Mouse (Mus musculus): ENCODE data around the gene Galnt16.

Gene Galnt16

DNA sequence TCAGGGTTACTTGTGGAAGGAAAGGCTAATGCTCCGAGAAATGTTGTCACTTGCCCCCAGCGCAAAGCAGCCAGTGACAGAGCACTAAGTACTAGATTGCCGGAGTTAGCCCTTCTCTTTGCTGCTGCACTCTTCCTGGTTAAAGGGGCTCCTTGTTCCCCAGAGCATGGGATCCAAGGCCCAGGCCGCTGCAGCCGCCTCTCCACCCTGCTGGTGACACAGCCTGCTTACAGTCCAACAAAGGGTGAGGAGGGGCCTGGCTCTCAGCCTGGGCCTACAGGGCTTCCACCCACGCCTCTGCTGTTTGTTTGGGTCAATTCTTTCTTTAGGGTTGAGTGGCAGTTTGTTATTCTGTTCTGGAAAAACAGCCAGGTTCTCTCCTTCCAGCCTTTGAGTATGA lies 80.7 kb downstream of the Galnt16 start:
- DNase-seq (ENCODE audit: low spot score in 2 of 2), result no peak

DNA sequence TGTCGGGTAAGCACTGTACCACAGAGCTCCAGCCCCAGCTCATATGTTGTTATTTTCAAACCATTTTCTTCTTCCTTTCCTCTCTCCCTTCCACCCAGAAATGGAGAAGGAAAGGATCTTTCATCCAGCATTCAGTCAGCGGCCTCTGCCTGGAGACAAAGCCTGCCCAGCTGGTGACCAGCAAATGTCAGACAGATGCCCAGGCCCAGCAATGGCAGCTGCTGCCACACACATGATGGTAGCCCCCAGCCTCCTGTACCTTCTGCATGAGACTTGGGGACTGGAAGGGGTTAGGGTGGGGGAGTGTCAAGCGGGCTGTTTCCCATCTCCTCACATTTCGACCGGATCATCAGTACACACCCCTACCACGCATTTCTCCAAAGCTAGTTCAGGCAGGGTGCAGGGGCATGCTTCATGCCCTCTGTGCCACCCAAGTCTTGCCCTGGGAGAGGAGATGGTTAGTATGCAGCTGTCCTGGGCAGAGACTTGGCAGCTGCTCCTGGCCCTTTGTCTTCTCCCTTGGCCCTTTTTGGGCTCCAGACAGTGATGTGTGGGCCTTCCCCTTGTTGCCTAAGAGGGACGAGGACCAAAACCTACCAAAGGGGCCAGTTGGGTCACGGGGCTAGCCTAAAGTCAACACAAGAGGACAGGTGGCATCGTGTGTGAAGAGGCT lies 83.7 kb downstream of the Galnt16 start:
- no peak for DNase-seq (ENCODE audit: low spot score in 2 of 2)

DNA sequence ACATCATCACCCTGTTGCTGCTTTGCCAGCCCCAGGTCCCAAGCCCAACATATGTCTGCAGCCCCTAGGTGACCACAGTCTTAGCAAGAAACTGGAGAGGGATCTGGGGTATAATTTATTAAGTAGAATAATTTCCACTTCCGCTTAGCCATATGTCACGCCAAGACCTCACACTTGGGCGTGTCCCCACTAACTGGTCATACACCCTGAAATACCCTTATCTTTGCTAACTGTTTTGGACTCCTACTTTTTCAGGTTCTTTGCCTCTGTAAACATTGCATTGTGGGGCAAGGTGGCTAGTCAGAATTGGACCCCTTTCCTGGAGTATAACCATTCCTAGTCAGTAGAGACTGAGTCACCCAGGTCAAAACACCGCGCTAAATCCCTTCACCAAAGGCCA lies 84.4 kb downstream of the Galnt16 start:
- DNase-seq (ENCODE audit: low spot score in 2 of 2), result no peak

DNA sequence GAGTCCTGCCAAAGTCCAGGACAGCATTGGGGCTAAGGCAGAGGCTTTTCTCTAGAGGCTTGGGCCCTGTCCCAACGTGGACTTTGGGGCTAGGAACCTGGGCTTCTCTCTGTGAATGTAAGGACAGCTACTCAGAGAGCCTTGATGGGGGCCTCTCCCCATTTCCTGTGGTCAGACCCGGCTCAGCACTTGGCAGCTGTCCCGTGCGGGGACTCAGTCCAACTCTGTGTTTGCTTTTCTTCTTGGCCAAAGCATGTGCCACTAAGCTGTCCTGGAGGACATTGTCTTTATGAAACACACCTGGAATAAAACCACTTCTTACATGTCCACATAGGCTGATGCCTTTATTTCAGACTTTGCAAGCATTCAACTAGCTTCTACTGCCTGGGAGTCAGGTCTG lies 85.5 kb downstream of the Galnt16 start:
- peak in 1 of 2 experiments; percentile 17 for DNase-seq (ENCODE audit: low spot score in 2 of 2)

DNA sequence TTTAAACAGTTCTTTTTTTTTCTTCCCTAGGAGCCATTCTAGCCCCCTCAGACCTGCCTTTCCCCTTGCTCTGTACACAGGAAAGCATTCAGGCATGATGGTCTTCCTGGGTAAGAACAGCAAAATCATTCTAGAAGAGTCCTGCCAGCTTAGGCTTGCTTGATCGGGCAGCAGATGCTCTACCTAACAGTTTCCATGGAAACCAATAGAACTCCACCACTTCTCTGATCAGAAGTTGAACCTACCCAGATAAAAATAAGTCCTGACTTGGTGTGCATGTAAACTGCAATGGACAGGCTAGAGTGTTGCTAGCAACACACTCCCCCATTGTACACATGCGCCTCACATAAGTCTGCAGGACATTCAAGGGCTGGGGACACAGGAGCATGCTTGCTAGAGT lies 86.1 kb downstream of the Galnt16 start:
- DNase-seq (ENCODE audit: low spot score in 2 of 2), result no peak

DNA sequence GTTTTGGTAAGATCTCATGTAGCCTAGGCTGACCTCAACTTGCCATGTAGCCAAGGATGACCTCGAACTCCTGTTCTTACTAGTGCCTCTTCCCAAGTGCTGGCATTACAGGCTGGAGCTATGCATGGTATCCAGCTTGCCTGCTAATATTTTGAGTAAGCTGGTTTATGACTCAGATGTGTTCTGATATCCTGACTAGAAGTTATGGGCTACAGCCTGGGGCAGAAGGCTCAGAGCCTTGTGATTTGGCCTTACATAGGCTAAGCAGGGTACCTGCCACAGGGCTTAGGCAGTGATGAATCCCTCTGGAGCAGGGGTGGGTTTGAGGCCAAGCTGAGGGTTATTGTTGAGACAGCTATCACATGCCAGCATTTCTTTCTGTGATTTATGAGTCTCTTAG lies 90.5 kb downstream of the Galnt16 start:
- no peak for DNase-seq (ENCODE audit: low spot score in 2 of 2)

DNA sequence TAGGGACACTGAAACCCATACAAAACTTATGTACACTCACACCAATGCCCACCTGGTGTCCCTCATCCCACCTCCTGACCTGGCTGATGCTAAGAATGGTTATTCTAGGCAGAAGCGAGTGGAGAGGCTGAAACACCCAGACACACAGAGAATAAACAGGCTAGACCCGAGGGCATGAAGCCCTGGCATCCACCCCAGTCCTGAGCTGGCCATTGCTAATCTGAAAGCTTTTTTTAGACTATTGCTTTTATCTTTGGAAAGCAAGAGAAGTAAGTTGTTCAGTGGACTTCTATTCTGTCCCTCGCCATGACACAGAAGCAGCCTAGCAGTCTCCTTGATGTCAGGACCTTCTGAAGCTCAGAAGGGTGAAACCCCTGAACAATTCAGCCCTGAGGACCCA lies 91.9 kb downstream of the Galnt16 start:
- DNase-seq (ENCODE audit: low spot score in 2 of 2), result no peak

DNA sequence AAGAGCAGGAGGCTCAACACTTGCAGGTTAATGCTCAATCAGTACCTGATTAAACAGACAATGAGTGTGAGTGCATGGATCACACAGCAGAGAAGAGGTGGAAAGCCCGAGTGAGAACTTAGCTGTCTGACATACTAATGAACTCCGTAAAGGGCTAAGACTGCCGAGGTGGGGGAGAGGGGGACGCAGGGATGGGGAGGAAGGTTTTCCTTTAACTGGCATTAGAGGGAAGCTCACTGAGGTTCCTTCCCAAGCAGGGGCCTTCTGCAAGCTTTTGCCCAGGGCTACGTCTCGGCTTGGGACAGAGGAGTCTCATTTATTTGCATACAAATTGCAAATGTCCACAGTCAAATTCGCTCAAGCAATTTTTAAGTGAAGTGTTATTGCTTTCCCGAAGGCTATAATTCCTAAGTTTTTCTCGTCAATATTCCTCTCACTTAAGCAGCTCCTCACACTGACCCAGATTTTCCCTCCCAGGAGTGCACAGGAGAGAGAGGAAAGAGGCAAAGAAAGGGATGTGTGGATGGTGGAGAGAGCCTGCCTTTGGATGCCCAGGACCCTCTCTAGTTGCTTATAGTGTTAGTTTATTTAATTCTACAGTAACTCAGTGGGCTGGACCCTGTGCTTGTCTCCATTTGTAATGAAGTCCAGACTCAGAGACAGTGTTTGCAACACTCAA lies 94.2 kb downstream of the Galnt16 start:
- DNase-seq (ENCODE audit: low spot score in 2 of 2), result no peak

DNA sequence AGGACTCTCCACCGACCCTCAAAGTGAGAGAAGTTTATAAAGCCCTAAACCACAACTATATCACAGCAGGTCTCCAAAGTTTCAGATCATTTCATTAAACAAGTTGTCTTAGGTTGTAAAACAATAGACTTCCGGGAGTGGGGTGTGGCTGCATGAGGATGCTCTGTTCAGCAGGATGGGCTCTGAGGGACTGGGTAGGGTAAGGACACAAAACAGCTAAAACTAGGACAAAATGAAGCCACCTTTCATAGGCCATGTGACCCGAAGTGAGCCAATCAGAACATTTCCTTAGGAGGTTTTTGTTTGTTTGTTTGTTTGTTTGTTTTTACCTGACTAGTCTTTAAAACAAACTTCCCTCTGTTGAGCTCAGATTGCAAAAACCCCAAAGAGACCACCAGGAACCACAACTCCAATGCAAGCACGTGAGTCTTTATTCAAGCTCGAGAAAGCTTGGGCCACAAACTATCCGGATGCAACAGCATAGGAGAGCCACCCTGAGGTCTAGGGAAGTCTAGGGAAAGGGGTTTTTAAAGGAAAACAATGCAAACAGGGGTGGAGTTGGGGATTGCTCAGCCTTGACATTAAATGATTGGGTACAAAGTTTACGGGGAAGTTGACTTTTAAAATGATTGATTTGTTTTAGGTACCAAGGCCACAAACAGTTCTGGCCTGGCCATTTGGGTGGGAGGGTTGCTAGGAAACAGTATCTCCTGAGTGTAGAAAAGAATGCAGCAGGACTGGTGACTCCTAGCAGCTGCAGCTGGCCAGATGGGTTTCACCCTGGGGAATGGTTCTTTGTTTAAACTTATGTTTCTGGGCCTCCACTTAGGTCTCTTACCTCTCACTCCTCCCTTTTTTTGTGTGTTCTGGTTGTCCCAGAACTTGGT lies 97.5 kb downstream of the Galnt16 start:
- DNase-seq (ENCODE audit: low spot score in 2 of 2), result no peak

DNA sequence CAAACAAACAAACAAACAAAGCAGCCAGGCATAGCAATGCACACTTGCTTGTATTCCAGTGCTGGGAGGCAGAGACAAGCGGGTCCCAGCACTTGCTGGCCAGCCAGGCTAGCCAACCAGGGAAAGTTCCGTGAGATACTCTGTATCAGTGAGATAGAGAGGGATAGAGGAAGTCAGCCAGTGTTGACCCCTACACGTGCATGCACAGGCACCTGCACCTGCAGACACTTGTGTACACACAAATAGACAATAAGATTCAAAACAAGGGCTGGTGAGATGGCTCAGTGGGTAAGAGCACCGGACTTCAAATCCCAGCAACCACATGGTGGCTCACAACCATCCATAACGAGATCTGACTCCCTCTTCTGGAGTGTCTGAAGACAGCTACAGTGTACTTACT lies 102.4 kb downstream of the Galnt16 start:
- DNase-seq (ENCODE audit: low spot score in 2 of 2), result no peak

DNA sequence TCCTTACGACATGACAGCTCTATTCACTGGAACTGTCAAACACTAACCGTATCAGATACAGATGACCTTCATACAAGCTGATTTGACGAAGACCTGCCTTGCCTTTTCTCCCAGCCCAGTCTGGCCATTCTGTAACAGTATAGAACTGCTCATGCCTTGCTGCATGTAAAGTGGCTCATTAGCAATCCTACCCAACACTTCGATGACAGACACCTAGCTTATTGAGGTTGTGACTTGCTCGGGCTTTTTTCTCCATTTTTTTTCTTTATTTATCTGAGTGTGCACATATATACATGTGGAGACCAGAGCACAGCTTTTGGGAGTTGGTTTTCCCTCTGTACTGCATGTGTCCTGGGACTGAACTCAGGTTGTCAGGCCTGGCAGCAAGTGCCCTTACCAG lies 113.7 kb downstream of the Galnt16 start:
- DNase-seq (ENCODE audit: low spot score in 2 of 2), result no peak

DNA sequence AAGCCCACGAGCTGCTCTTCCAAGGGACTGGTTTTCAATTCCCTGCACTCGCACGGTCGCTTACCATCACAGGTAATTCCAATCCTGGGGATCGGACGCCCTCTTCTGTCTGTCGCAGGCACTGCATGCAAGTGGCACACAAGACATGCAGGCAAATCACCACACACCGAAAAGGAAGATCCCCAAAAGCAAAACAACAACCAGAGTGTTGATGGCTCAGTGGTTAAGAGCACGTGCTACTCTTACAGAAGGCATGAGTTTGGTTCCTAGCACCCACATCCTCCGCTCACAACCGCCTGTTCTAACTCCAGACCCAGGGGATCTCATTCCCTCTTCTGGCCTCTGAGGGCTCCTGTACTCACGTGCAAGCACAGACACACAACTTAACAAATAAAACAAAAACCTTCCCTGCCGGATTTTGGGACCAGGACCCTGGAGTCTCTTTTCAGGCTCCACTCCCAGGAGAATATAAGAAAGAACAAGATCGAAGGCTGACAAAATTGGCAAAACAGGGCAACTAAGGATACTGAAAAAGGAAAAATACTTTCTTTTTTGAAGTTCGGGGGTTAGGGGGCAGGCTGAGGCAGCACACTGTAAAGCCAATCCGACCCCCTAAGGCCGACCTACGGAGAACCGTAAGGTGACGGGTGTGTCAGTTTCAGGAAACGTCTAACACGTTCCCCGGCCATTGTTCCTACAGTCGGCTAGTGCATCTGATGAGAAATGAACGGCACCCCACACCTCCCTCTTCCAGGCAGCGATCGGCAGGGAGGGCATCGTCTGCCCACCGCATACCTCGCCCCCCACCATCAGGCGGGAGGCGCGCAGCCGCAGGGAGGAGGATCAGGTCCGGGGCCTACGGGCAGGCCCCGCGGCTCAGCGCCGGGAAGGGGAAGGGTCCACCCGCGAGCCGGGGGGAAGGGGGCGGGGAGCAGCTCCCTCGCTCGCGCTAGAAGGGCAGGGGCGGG lies 124.9 kb downstream of the Galnt16 start:
- peak; percentile 82 to 89 for DNase-seq (ENCODE audit: low spot score in 2 of 2)

DNA sequence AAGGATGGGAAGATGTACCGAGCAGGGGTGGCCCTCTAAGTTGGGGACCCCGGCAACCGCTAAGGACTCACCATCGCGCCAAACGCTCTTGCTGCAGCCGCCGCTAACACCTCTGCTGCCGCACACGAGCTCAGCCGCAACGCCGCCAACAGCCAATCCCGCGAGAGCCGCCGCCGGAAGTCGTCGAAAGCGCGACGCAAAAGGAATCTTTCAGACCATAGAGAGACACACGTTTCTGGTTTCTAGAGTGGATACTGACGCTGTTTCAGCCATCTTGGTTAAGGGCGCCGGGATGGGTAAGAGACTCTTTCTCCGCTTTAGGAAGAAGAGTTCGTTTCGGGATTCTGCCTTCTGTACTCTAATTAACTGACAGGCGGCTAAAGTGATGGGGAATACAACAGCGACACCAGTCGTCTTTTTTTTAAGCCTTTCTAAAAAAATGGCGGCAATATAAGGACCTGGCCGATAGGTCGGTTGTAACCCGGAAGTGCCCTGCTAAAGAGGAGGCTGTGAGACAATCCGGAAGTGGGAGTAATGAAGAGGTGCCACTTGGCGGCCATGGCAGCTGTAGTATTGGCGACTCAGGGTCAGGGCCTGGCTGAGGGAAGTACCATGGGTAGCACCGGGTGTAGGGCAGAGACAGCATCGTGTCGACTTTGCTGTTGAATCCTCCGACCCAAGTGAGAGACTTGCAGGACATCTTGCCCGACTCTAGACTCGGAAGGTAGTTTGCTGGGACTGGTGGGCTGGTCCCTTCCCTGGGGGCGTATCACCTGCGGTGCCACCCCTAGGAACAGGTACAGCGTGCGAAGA lies 125.8 kb downstream of the Galnt16 start, which contains the start of the genes Slc39a9 and Erh:
TSS of gene Slc39a9 (plus strand) at position 191 of the 813 bp plus-strand sequence.
TSS of gene Erh (minus strand) at position 649 of the 813 bp plus-strand sequence.
- DNase-seq (ENCODE audit: low spot score in 2 of 2), result peak; percentile 90 to 95

DNA sequence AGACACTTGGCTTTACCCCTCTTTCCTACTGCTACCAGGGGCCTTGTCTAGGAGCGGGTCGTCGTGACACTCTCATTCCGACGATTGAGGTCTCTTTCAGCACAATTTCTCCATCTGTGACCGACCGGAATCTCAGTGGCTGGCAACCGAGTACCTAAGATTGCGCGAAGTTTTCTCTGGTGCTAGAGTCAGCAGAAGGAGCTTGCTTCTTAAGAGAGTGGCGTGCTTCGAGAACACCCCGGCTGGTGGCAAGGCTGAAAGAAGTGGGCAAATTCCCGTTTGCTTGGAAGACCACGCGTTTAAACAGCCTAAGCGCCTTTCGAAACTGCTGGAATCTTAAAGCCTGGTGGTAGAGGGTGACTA lies 126.4 kb downstream of the Galnt16 start:
- no peak for DNase-seq (ENCODE audit: low spot score in 2 of 2)

DNA sequence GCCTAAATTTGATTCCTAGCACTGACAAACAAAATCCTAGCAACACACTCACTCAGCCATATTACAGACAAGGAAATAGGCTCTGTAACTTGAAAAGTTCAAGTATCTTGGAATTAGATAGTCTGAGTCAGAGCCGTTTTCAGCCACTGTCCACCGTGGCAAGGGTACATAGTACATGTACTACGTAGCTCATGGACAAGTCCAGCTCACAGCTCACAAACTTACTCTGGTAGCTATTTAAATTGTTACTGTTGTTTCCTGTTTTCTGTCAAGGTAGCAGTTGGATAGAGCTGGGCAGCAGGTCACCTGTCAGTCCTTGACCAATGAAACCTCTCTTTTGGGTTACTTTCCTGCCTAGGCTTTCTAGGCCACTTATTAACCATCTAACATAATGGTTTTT lies 128.3 kb downstream of the Galnt16 start:
- DNase-seq (ENCODE audit: low spot score in 2 of 2), result no peak

DNA sequence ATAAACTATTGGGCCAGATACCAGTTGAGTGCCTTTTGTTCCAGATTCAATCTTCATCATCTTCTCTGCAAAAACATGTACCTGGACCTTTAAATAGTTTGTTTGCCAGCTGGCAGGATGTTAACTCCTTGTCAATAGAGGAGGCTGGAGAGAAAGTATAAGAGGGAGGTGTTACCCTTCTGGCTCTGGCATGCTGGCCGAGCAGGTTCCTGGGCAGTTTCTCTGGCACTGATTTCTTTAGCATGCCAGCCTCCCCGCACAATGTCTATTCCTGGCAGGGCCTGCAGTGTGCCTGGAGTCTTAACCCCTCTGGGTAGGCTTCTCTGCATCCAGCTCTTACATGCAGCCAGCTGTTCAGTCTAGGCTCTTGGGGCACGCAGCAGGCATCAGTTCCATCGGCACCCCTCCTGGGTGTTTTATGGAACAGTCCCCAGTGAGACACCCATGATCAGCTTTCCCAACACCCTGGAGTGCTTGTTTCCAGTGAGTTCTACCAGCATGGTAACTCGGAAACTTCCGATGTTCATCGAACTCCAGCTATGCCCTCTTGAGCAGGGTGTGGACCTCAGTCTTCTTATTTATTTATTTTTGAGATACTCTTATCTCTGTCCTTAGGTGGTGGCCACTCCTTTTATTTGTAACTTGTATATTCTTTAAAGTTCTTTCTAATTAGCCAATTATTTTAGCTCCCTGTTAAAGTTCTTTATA lies 136.0 kb downstream of the Galnt16 start:
- no peak for DNase-seq (ENCODE audit: low spot score in 2 of 2)

DNA sequence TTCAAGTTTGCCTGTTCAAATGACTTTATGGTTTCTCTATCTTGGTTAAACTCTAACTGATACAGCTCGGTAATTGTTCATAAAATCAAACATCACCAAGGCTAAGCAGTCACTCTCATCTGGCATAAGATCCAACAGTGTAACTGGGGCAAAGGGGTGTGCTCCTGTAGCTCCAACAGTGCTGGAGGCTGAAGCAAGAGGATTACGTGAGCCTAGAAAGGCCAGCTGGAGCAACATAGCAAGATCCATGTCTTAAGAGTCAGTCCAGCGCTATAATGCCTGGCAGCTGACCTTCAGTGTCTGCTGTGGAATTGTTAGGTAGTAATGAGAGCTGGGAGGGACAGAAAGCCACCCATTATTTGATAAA lies 136.6 kb downstream of the Galnt16 start:
- DNase-seq (ENCODE audit: low spot score in 2 of 2), result no peak

DNA sequence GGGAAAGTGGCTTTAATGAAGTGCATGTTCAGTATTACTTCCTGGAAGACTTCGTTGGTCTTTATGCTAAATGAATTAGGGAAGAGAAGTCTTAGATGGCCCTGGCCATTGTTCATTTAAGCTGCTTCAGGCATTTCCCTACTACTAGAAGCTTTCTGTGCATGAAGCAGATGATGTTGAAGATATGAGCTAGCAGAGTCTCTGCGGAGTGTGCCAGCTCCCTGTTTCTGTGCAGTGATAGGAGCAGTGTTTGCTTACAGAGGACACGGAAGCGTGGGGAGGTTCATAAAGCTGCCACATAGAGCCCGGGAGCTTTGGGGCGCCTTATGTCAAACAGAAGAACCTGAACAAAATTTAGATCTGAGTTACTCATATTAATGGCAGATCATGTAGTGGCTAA lies 140.6 kb downstream of the Galnt16 start:
- DNase-seq (ENCODE audit: low spot score in 2 of 2), result no peak

DNA sequence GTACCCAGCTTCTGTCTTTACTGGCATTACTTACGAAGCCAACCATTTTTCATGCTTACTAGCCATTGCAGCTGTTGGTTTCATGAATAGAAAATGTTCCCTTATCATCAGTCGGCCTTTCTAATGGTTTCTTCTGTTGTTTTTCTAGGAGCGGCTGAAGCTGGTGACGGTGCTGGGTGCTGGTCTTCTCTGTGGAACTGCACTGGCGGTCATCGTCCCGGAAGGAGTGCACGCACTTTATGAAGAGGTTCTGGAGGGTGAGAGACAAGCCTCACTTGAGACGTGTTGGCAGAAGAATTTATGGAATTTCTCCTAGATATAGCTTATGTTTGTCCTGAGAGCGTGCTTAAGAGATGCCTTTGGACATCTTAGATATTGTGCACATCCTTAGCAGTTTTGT lies 144.2 kb downstream of the Galnt16 start:
- DNase-seq (ENCODE audit: low spot score in 2 of 2), result no peak

DNA sequence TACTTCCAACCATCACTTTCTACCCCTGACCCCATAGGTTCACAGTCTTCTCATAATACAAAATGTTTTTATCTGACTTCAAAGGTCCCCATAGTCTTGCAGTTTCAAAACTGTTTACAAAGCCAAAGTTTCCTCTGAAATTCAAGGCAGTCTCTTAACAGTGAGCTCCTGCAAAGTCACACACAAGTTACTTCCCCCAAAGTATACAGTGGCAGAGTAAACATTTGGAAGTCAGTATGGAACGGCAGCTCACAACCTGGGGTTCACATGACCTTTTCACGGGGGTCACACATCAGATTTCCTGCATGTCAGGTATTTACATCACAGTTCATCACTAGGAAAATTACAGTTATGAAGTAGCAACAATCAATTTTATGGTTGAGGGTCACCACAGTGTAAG lies 145.9 kb downstream of the Galnt16 start:
- DNase-seq (ENCODE audit: low spot score in 2 of 2), result no peak

Measured in spleen, postnatal 4 days (tissue).